Mouse (Mus musculus): ENCODE data around the gene Defb47. TPM values are rescaled to one million over a fixed set of nuclear protein-coding genes. Genes with fewer than 3 reads are reported as not detected.

Gene Defb47
- not detected in 2 replicates for polyA plus RNA-seq (2015; fragmentation: Nextera tagmentation; extraction: Ambion mirVana)

- no peaks in the 10 kb centered on the region for H3K9me3 ChIP-seq (replicated peaks; ENCODE audit: control insufficient read depth, low read length)
- no peak within 1 kb of the TSS for H3K4me2 ChIP-seq (ENCODE audit: low read depth, low read length)
- H3K27me3 ChIP-seq (ENCODE audit: control insufficient read depth, insufficient read depth, low read depth, low read length) = no peaks in the 10 kb centered on the region
- no peaks in the 10 kb centered on the region for H3K36me3 ChIP-seq (ENCODE audit: control insufficient read depth, insufficient read depth)
- no peak within 1 kb of the TSS for H3K9ac ChIP-seq (ENCODE audit: low read depth, low read length)
- no peak for ATAC-seq (ENCODE audit: low read depth)
- no peaks in the 10 kb centered on the region for H3K4me1 ChIP-seq (ENCODE audit: control insufficient read depth, low read depth, low read length)
- WGBS (ENCODE audit: insufficient replicate concordance) = 63% methylated on average over 8 of the region's 8 CpGs
- no peak within 1 kb of the TSS for H3K4me3 ChIP-seq (ENCODE audit: low read depth, low read length)
- H3K27ac ChIP-seq (ENCODE audit: low read length) = no peak within 1 kb of the TSS
These were observed at the start of gene Defb47 for GRCm38 (mm10) chr14:62997777-62998176. TSS of gene Defb47 (plus strand) at chr14:62998077.

GRCm38 (mm10) chr14:62956091-62956490 lies 41.8 kb upstream of the Defb47 start:
- H3K9ac ChIP-seq (ENCODE audit: low read depth, low read length) = no peak overlapping the region
- WGBS (ENCODE audit: insufficient replicate concordance) = 77% methylated on average over 9 of the region's 9 CpGs
- no peak overlapping the region for H3K4me3 ChIP-seq (ENCODE audit: low read depth, low read length)
- no peaks in the 10 kb centered on the region for H3K4me1 ChIP-seq (ENCODE audit: control insufficient read depth, low read depth, low read length)
- H3K27ac ChIP-seq (ENCODE audit: low read length) = no peak overlapping the region
- H3K4me2 ChIP-seq (ENCODE audit: low read depth, low read length) = no peak overlapping the region
- H3K9me3 ChIP-seq (replicated peaks; ENCODE audit: control insufficient read depth, low read length) = no peaks in the 10 kb centered on the region
- ATAC-seq (ENCODE audit: low read depth) = no peak
- H3K36me3 ChIP-seq (ENCODE audit: control insufficient read depth, insufficient read depth) = no peaks in the 10 kb centered on the region
- H3K27me3 ChIP-seq (ENCODE audit: control insufficient read depth, insufficient read depth, low read depth, low read length) = no peaks in the 10 kb centered on the region

- H3K9me3 ChIP-seq (replicated peaks; ENCODE audit: control insufficient read depth, low read length) = no peaks in the 10 kb centered on the region
- H3K4me3 ChIP-seq (ENCODE audit: low read depth, low read length) = no peak overlapping the region
- H3K27me3 ChIP-seq (ENCODE audit: control insufficient read depth, insufficient read depth, low read depth, low read length) = no peaks in the 10 kb centered on the region
- no peak overlapping the region for H3K27ac ChIP-seq (ENCODE audit: low read length)
- no peaks in the 10 kb centered on the region for H3K36me3 ChIP-seq (ENCODE audit: control insufficient read depth, insufficient read depth)
- H3K9ac ChIP-seq (ENCODE audit: low read depth, low read length) = no peak overlapping the region
- H3K4me1 ChIP-seq (ENCODE audit: control insufficient read depth, low read depth, low read length) = no peaks in the 10 kb centered on the region
- H3K4me2 ChIP-seq (ENCODE audit: low read depth, low read length) = no peak overlapping the region
- no peak for ATAC-seq (ENCODE audit: low read depth)
- WGBS (ENCODE audit: insufficient replicate concordance) = 64% methylated on average over 4 of the region's 4 CpGs
These were observed 34.2 kb upstream of the Defb47 start for GRCm38 (mm10) chr14:62963632-62964031.

DNA sequence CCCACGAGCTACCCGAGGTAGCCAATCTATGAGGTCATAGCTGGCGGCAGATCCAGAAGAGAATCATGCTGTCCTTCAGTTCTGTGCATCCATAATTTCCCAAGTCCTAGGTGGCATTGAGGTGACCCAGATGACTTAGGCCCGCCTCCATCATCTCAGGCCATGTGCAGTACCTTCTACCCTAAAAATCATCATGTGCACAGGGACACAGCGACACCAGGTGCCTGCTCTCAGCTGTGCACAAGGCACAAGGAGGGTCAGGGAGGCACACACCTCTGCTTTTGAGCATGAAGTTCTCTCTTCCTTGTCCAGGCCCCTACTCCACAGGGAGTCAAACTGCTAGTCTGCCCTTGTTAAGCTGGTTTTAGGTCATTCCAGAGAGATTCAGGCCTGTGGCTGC lies 32.5 kb upstream of the Defb47 start:
- Histone ChIP-seq H3K4me2 (ENCODE audit: low read depth, low read length) (no peak overlapping the region), H3K27ac (ENCODE audit: low read length) (no peak overlapping the region), H3K4me3 (ENCODE audit: low read depth, low read length) (no peak overlapping the region), H3K27me3 (ENCODE audit: control insufficient read depth, insufficient read depth, low read depth, low read length) (no peaks in the 10 kb centered on the region), H3K9me3 (replicated peaks; ENCODE audit: control insufficient read depth, low read length) (no peaks in the 10 kb centered on the region), H3K36me3 (ENCODE audit: control insufficient read depth, insufficient read depth) (no peaks in the 10 kb centered on the region), H3K9ac (ENCODE audit: low read depth, low read length) (no peak overlapping the region), H3K4me1 (ENCODE audit: control insufficient read depth, low read depth, low read length) (no peaks in the 10 kb centered on the region)
- no peak for ATAC-seq (ENCODE audit: low read depth)
- WGBS (ENCODE audit: insufficient replicate concordance) = 63% methylated on average over 5 of the region's 5 CpGs

DNA sequence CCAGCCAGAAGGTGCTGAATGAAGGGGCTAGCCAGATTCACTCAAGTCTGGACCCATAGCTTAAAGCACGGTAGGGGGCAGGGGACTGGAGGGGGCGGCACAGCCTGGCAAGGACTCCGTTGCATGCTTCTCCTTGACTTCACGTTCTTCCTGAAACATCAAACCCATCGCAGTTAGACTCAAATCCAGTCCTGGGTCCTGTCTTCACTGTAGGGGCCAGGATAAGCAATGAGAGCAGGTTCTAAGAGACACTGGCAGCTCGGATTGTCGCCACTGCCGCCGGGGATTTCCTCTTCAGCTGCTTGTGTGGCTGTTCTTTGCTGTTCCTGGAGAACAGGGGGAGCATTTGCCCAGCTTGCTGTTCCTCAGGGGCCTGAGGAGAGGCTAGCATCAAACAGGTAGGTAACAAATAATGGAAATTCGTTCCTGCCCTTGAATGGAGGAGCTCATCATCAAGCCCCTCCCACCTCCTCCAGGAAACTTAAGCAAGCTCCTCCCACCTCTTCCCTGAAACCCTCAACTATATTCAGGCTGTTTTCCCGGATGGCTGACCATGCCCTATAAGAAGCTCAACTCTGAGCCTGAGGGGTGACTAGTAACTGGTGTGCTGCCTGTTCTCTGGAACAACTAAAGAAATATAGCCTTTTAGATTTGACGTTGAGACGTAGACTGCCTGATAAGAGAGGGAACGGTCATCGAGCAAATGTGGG lies 31.9 kb upstream of the Defb47 start:
- Histone ChIP-seq H3K4me2 (ENCODE audit: low read depth, low read length) (peak overlapping the region; percentile 4), H3K4me3 (ENCODE audit: low read depth, low read length) (no peak overlapping the region), H3K27me3 (ENCODE audit: control insufficient read depth, insufficient read depth, low read depth, low read length) (no peaks in the 10 kb centered on the region), H3K36me3 (ENCODE audit: control insufficient read depth, insufficient read depth) (no peaks in the 10 kb centered on the region), H3K4me1 (ENCODE audit: control insufficient read depth, low read depth, low read length) (no peaks in the 10 kb centered on the region), H3K9me3 (replicated peaks; ENCODE audit: control insufficient read depth, low read length) (no peaks in the 10 kb centered on the region), H3K27ac (ENCODE audit: low read length) (no peak overlapping the region), H3K9ac (ENCODE audit: low read depth, low read length) (no peak overlapping the region)
- no peak for ATAC-seq (ENCODE audit: low read depth)
- 21% methylated on average over 15 of the region's 15 CpGs for WGBS (ENCODE audit: insufficient replicate concordance)

GRCm38 (mm10) chr14:62975046-62975445 lies 22.8 kb upstream of the Defb47 start:
- ATAC-seq (ENCODE audit: low read depth) = no peak
- H3K27me3 ChIP-seq (ENCODE audit: control insufficient read depth, insufficient read depth, low read depth, low read length) = no peaks in the 10 kb centered on the region
- H3K4me1 ChIP-seq (ENCODE audit: control insufficient read depth, low read depth, low read length) = no peaks in the 10 kb centered on the region

GRCm38 (mm10) chr14:62979815-62980214 lies 18.1 kb upstream of the Defb47 start:
- 23% methylated on average over 1 of the region's 1 CpGs for WGBS (ENCODE audit: insufficient replicate concordance)
- Histone ChIP-seq H3K27ac (ENCODE audit: low read length) (no peak overlapping the region), H3K36me3 (ENCODE audit: control insufficient read depth, insufficient read depth) (no peaks in the 10 kb centered on the region), H3K9ac (ENCODE audit: low read depth, low read length) (no peak overlapping the region), H3K9me3 (replicated peaks; ENCODE audit: control insufficient read depth, low read length) (no peaks in the 10 kb centered on the region), H3K4me1 (ENCODE audit: control insufficient read depth, low read depth, low read length) (no peaks in the 10 kb centered on the region), H3K4me2 (ENCODE audit: low read depth, low read length) (no peak overlapping the region), H3K27me3 (ENCODE audit: control insufficient read depth, insufficient read depth, low read depth, low read length) (no peaks in the 10 kb centered on the region), H3K4me3 (ENCODE audit: low read depth, low read length) (no peak overlapping the region)
- no peak for ATAC-seq (ENCODE audit: low read depth)

More at GRCm38 (mm10) chr14:62975046-62975445, 22.8 kb upstream of the Defb47 start:
- H3K9ac ChIP-seq (ENCODE audit: low read depth, low read length) = no peak overlapping the region
- no peak overlapping the region for H3K4me3 ChIP-seq (ENCODE audit: low read depth, low read length)
- 8% methylated on average over 5 of the region's 5 CpGs for WGBS (ENCODE audit: insufficient replicate concordance)
- H3K36me3 ChIP-seq (ENCODE audit: control insufficient read depth, insufficient read depth) = no peaks in the 10 kb centered on the region
- H3K9me3 ChIP-seq (replicated peaks; ENCODE audit: control insufficient read depth, low read length) = no peaks in the 10 kb centered on the region
- no peak overlapping the region for H3K27ac ChIP-seq (ENCODE audit: low read length)
- H3K4me2 ChIP-seq (ENCODE audit: low read depth, low read length) = no peak overlapping the region

- H3K27ac ChIP-seq (ENCODE audit: low read length) = no peak within 1 kb of the TSS
- H3K9me3 ChIP-seq (replicated peaks; ENCODE audit: control insufficient read depth, low read length) = no peaks in the 10 kb centered on the region
- WGBS (ENCODE audit: insufficient replicate concordance) = 46% methylated on average over 1 of the region's 1 CpGs
- H3K9ac ChIP-seq (ENCODE audit: low read depth, low read length) = no peak within 1 kb of the TSS
- no peaks in the 10 kb centered on the region for H3K4me1 ChIP-seq (ENCODE audit: control insufficient read depth, low read depth, low read length)
- H3K36me3 ChIP-seq (ENCODE audit: control insufficient read depth, insufficient read depth) = no peaks in the 10 kb centered on the region
- H3K4me3 ChIP-seq (ENCODE audit: low read depth, low read length) = no peak within 1 kb of the TSS
- ATAC-seq (ENCODE audit: low read depth) = no peak
- H3K4me2 ChIP-seq (ENCODE audit: low read depth, low read length) = no peak within 1 kb of the TSS
- H3K27me3 ChIP-seq (ENCODE audit: control insufficient read depth, insufficient read depth, low read depth, low read length) = no peaks in the 10 kb centered on the region
These were observed 13.5 kb upstream of the Defb47 start, which contains the start of gene Defb48 for GRCm38 (mm10) chr14:62984410-62984809. TSS of gene Defb48 (minus strand) at chr14:62984510.

DNA sequence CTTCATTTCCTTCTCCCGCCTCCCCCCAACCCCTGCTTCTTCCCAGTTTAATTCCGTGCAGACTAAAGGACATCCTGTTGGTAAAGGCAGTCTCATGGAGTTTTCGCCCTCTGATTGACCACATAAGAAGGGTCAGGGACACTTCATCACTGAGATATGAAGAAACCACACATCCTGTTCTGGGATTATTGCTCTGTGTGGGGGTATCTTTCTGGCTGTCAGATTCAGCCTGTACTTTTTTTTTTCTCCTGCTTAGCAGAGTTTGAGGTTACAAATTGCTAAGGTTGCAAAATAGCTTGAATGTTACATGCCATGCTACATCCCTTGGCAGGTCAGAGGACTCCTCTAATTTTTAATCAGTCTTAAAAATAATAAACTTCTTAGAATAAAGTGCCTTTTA lies 6.6 kb upstream of the Defb47 start:
- no peak overlapping the region for H3K4me3 ChIP-seq (ENCODE audit: low read depth, low read length)
- H3K27me3 ChIP-seq (ENCODE audit: control insufficient read depth, insufficient read depth, low read depth, low read length) = no peaks in the 10 kb centered on the region
- no peaks in the 10 kb centered on the region for H3K4me1 ChIP-seq (ENCODE audit: control insufficient read depth, low read depth, low read length)
- ATAC-seq (ENCODE audit: low read depth) = peak; percentile 9; the same call in 1 of the 2 replicates
- no peak overlapping the region for H3K27ac ChIP-seq (ENCODE audit: low read length)
- 25% methylated on average over 3 of the region's 3 CpGs for WGBS (ENCODE audit: insufficient replicate concordance)
- H3K36me3 ChIP-seq (ENCODE audit: control insufficient read depth, insufficient read depth) = no peaks in the 10 kb centered on the region
- H3K9ac ChIP-seq (ENCODE audit: low read depth, low read length) = no peak overlapping the region
- H3K9me3 ChIP-seq (replicated peaks; ENCODE audit: control insufficient read depth, low read length) = no peaks in the 10 kb centered on the region
- H3K4me2 ChIP-seq (ENCODE audit: low read depth, low read length) = no peak overlapping the region

Measured in liver, embryonic 16.5 days (tissue).